Mouse (Mus musculus) testis, adult 2 months (tissue): ENCODE data around the gene Nrcam.

Source experiments
- CTCF ChIP-seq: fragments of 200-500 bp; IDR thresholded peaks from 2 replicates; pipeline ENCODE4 v1.5.1; 2012; ENCODE audit warnings: low read depth, mild to moderate bottlenecking, inconsistent platforms, low read length, moderate library complexity; ENCODE audit not compliant: control insufficient read depth, insufficient read depth, insufficient replicate concordance
- POLR2A ChIP-seq: fragments of 200-500 bp; IDR thresholded peaks from 2 replicates; pipeline ENCODE4 v1.6.1; 2012; ENCODE audit warnings: low read depth, mild to moderate bottlenecking, inconsistent platforms, low read length, moderate library complexity; ENCODE audit not compliant: control insufficient read depth

DNA sequence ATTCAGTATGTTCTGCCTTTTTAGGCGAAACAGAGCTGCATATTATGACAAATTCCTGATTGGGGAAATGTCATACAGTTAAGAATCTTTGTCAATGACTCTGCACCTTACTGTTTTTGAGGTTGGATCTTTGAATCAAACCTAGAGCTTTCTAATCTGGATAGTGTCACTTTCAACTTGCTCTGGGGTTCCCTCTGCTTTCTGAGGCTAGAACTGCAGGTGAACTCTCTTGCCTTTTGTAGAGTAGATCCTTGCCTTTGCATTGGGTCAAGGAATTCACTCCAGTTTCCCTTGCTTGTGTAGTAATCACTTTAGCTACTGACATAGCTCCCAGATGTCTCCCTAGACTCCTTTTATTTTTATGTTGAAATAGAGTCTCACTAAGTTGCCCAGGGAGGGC, 123.1 kb downstream of the Nrcam start:
- TF ChIP-seq CTCF (no peak), POLR2A (no peak)
